Mouse (Mus musculus) midbrain, postnatal 0 days (tissue): ENCODE results near the gene Olfr767. TPM values are rescaled to one million over a fixed set of nuclear protein-coding genes. Genes with fewer than 3 reads are reported as not detected.
A peak's percentile ranks its signal among the peaks of the same experiment; 100 is the strongest.

Source experiments
- ATAC-seq: fragments of 200-750 bp; cut with Nextera tagmentation; 2 replicates; pipeline ENCODE4 v1.8.0; 2017; ENCODE audit warnings: moderate number of reproducible peaks, mild to moderate bottlenecking, moderate TSS enrichment, moderate library complexity; ENCODE audit not compliant: low FRiP score
- DNase-seq: peaks from one replicate; pipeline ENCODE4 v3.0.0-alpha.2; 2015; ENCODE audit warnings: low spot score
- H3K27ac ChIP-seq: fragments of 300-500 bp; sonication (generic); 2 replicates; pipeline ENCODE4 v1.5.1; 2014; ENCODE audit warnings: low read depth, mild to moderate bottlenecking, low read length, mixed read lengths
- H3K27me3 ChIP-seq: fragments of 300-500 bp; sonication (generic); 2 replicates; pipeline ENCODE4 v1.6.1; 2014; ENCODE audit warnings: low read length, control low read depth, mixed read lengths; ENCODE audit not compliant: insufficient read depth
- H3K36me3 ChIP-seq: fragments of 300-500 bp; sonication (generic); 2 replicates; pipeline ENCODE4 v1.6.1; 2014; ENCODE audit warnings: low read length, control low read depth, mixed read lengths; ENCODE audit not compliant: insufficient read depth
- H3K4me1 ChIP-seq: fragments of 300-500 bp; sonication (generic); 2 replicates; pipeline ENCODE4 v1.6.1; 2014; ENCODE audit warnings: mild to moderate bottlenecking, control low read depth, antibody characterized with exemption, low read length, mixed read lengths; ENCODE audit not compliant: insufficient read depth
- H3K4me2 ChIP-seq: fragments of 300-500 bp; sonication (generic); 2 replicates; pipeline ENCODE4 v1.6.1; 2014; ENCODE audit warnings: low read depth, mild to moderate bottlenecking, low read length, mixed read lengths; ENCODE audit not compliant: poor library complexity, severe bottlenecking
- H3K4me3 ChIP-seq: fragments of 300-500 bp; sonication (generic); 2 replicates; pipeline ENCODE4 v1.5.1; 2014; ENCODE audit warnings: low read depth, mild to moderate bottlenecking, low read length, moderate library complexity
- H3K9ac ChIP-seq: fragments of 300-500 bp; sonication (generic); replicated peaks from 2 replicates; pipeline ENCODE4 v1.6.1; 2014; ENCODE audit warnings: mild to moderate bottlenecking, low read length, moderate library complexity, mixed read lengths; ENCODE audit not compliant: poor library complexity, severe bottlenecking
- H3K9me3 ChIP-seq: fragments of 300-500 bp; sonication (generic); 2 replicates; pipeline ENCODE4 v1.6.1; 2016; ENCODE audit warnings: low read length, control low read depth
- CTCF ChIP-seq: IDR thresholded peaks from 2 replicates; pipeline ENCODE4 v1.5.1; 2016; ENCODE audit warnings: antibody characterized with exemption, mild to moderate bottlenecking
- WGBS: fragments of 180-500 bp; shearing (Covaris S2); extraction: QIAGEN DNeasy Blood & Tissue Kit; methylation state at CpG from one replicate; pipeline ENCODE4 v1.1.7; 2014; 5-methylcytosine and 5-hydroxymethylcytosine counted together
- polyA plus RNA-seq: library from polyadenylated mRNA; unstranded; fragments of >200 nt; fragmentation: Nextera tagmentation; extraction: Ambion mirVana; gene quantifications from 2 replicates; pipeline ENCODE4 v1.2.1, GENCODE M21; 2015
- total RNA-seq: library from RNA; depleted of rRNA; stranded (reverse); fragments of >200 nt; gene quantifications from 2 replicates; pipeline ENCODE4 v1.2.3, GENCODE M21; 2014; rRNA removed

The Olfr767 gene
- total and polyA plus RNA-seq, 2 experiments from 2014 or later: not detected

DNA sequence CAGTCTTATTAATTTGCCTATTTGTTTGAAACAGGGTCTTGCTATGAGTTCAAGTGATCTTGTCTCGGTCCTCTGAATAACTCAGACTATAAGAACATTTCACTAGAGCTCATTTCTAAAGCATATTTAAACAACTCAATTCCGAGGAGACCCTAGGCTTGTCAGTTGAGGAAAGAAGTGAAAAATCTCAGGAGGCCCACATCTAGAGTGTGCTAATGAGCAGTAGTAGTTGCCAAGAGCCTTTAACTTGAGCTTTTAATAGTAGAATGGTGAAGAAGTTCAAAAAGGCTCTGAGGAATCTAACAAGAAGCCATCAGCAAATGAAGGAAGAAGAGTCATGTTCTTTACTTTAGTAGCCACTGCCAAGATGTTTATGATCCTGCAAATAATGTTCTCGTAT, 42.9 kb downstream of the Olfr767 start, which contains the start of gene Olfr764-ps1:
TSS of gene Olfr764-ps1 (minus strand) at position 101 of the 400 bp plus-strand sequence.
- no peak for TF ChIP-seq CTCF
- no peaks in the 10 kb centered on the region for H3K9me3 ChIP-seq
- no peak for ATAC-seq
- H3K9ac ChIP-seq: no peak within 1 kb of the TSS
- H3K27me3 ChIP-seq: no peaks in the 10 kb centered on the region
- 74% methylated on average over 3 of the region's 3 CpGs for WGBS
- H3K4me3 ChIP-seq: no peak within 1 kb of the TSS
- no peak within 1 kb of the TSS for H3K27ac ChIP-seq
- no peaks in the 10 kb centered on the region for H3K36me3 ChIP-seq
- no peak within 1 kb of the TSS for H3K4me2 ChIP-seq
- no peak for DNase-seq
- H3K4me1 ChIP-seq: no peaks in the 10 kb centered on the region

DNA sequence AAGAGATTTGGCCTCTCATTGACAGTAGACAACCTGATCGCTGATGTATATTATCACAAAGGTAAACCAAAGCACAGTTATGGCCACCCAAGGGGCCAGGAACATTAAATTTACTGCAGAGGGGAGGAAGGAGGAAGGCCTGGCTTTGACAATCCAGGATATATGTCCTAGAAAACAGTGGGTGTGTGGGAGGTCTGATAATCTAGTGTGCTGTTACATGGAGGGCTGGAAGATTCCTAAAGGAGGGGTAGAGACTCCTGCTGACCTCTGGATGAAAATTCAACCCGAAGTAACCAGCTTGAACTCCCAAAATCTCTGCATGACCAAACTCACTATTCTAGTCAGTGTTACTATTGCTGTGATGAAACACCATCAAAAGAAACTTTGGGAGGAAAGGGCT, 54.4 kb downstream of the Olfr767 start:
- H3K27ac ChIP-seq: no peak overlapping the region
- no peaks in the 10 kb centered on the region for H3K36me3 ChIP-seq
- no peak for DNase-seq
- no peak overlapping the region for H3K9ac ChIP-seq
- H3K4me3 ChIP-seq: no peak overlapping the region
- ATAC-seq: no peak
- H3K9me3 ChIP-seq: no peaks in the 10 kb centered on the region
- 81% methylated on average over 2 of the region's 2 CpGs for WGBS
- TF ChIP-seq CTCF: no peak
- no peaks in the 10 kb centered on the region for H3K27me3 ChIP-seq
- no peak overlapping the region for H3K4me2 ChIP-seq
- H3K4me1 ChIP-seq: no peaks in the 10 kb centered on the region

DNA sequence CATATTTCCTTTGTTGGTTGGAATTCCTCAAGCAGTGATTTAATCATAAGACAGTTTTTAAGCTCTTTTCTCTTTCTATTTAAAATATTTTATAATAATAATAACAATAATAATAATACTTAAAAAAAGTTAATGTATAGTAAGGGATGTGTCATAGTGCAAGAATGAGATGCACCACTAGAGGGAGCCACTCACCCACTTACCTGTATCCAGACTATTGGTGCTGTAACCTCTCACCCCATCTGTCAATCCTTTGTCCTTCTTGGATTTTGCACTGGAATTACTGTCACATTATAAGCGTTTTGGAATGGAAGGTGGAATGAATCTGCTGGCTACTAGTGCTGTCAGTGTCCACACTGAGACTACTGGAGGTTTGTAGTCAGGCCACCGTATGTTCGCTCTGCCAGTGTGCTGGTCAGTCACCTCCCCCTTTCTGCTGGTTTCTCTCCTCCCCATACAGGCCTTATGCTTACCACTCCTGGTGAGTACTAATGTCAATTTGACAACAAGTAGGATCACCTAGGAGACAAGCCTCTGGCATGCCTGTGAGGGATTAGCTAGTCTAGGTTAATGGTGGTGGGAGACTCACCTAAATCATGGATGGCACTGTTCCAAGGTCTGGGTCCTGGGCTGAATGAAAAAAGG, 56.6 kb downstream of the Olfr767 start:
- peak; percentile 76 for DNase-seq
- Histone ChIP-seq H3K36me3 (no peaks in the 10 kb centered on the region), H3K4me3 (no peak overlapping the region), H3K9ac (no peak overlapping the region), H3K4me1 (no peaks in the 10 kb centered on the region), H3K9me3 (no peaks in the 10 kb centered on the region), H3K27ac (no peak overlapping the region), H3K4me2 (no peak overlapping the region), H3K27me3 (no peaks in the 10 kb centered on the region)
- peak; percentile 75 for ATAC-seq
- TF ChIP-seq CTCF: peak; percentile 84
- 64% methylated on average over 3 of the region's 3 CpGs for WGBS

Other genes starting within 250 kb of the Olfr767 start
- 16.9 and 22.4 TPM in 2 replicates for gene Gdf11, start 191.2 kb downstream of the Olfr767 start, total RNA-seq
- 6.5 and 7.5 TPM in 2 replicates for gene Gdf11, start 191.2 kb downstream of the Olfr767 start, polyA plus RNA-seq
- gene Cd63, start 181.9 kb downstream of the Olfr767 start, total RNA-seq: 16.6 and 28.6 TPM in 2 replicates
- 231 and 238 TPM in 2 replicates for gene Cd63, start 181.9 kb downstream of the Olfr767 start, polyA plus RNA-seq
- 8.8 and 10.5 TPM in 2 replicates for gene Rdh5, start 160.0 kb downstream of the Olfr767 start, total RNA-seq
- 8.8 and 10.8 TPM in 2 replicates for gene Rdh5, start 160.0 kb downstream of the Olfr767 start, polyA plus RNA-seq
- gene Bloc1s1, start 158.9 kb downstream of the Olfr767 start, total RNA-seq: 87.8 and 100 TPM in 2 replicates
- 240 and 265 TPM in 2 replicates for gene Bloc1s1, start 158.9 kb downstream of the Olfr767 start, polyA plus RNA-seq
- gene Itga7, start 149.1 kb downstream of the Olfr767 start, total RNA-seq: 18.9 and 23.3 TPM in 2 replicates
- gene Itga7, start 149.1 kb downstream of the Olfr767 start, polyA plus RNA-seq: 13.6 and 14.0 TPM in 2 replicates
- gene Mettl7b, start 121.9 kb downstream of the Olfr767 start, total RNA-seq: not detected in 2 replicates
- gene Mettl7b, start 121.9 kb downstream of the Olfr767 start, polyA plus RNA-seq: not detected in 2 replicates
- gene Olfr9, start 93.5 kb downstream of the Olfr767 start, total RNA-seq: not detected in 2 replicates
- gene Olfr9, start 93.5 kb downstream of the Olfr767 start, polyA plus RNA-seq: not detected in 2 replicates
- gene Olfr763, start 72.1 kb downstream of the Olfr767 start, total RNA-seq: not detected in 2 replicates
- not detected in 2 replicates for gene Olfr763, start 72.1 kb downstream of the Olfr767 start, polyA plus RNA-seq
- gene Olfr764-ps1, start 43.0 kb downstream of the Olfr767 start, total RNA-seq: not detected in 2 replicates
- gene Olfr764-ps1, start 43.0 kb downstream of the Olfr767 start, polyA plus RNA-seq: not detected in 2 replicates
- not detected in 2 replicates for gene Olfr765, start 32.9 kb downstream of the Olfr767 start, total RNA-seq
- gene Olfr765, start 32.9 kb downstream of the Olfr767 start, polyA plus RNA-seq: not detected in 2 replicates
- gene Olfr766-ps1, start 13.9 kb downstream of the Olfr767 start, total RNA-seq: not detected in 2 replicates
- not detected in 2 replicates for gene Olfr766-ps1, start 13.9 kb downstream of the Olfr767 start, polyA plus RNA-seq
- not detected in 2 replicates for gene Olfr768, start 16.5 kb upstream of the Olfr767 start, total RNA-seq
- not detected in 2 replicates for gene Olfr768, start 16.5 kb upstream of the Olfr767 start, polyA plus RNA-seq
- gene Olfr769, start 35.0 kb upstream of the Olfr767 start, total RNA-seq: not detected in 2 replicates
- not detected in 2 replicates for gene Olfr769, start 35.0 kb upstream of the Olfr767 start, polyA plus RNA-seq
- not detected in 2 replicates for gene Olfr770, start 56.1 kb upstream of the Olfr767 start, total RNA-seq
- gene Olfr770, start 56.1 kb upstream of the Olfr767 start, polyA plus RNA-seq: not detected in 2 replicates
- gene Olfr771, start 81.8 kb upstream of the Olfr767 start, total RNA-seq: not detected in 2 replicates
- not detected in 2 replicates for gene Olfr771, start 81.8 kb upstream of the Olfr767 start, polyA plus RNA-seq
- not detected in 2 replicates for gene Olfr772, start 95.0 kb upstream of the Olfr767 start, total RNA-seq
- gene Olfr772, start 95.0 kb upstream of the Olfr767 start, polyA plus RNA-seq: not detected in 2 replicates
- gene Olfr773, start 104.5 kb upstream of the Olfr767 start, total RNA-seq: not detected in 2 replicates
- not detected in 2 replicates for gene Olfr773, start 104.5 kb upstream of the Olfr767 start, polyA plus RNA-seq
- not detected in 2 replicates for gene Olfr774, start 153.3 kb upstream of the Olfr767 start, total RNA-seq
- not detected in 2 replicates for gene Olfr774, start 153.3 kb upstream of the Olfr767 start, polyA plus RNA-seq
- not detected in 2 replicates for gene Olfr775, start 165.5 kb upstream of the Olfr767 start, total RNA-seq
- not detected in 2 replicates for gene Olfr775, start 165.5 kb upstream of the Olfr767 start, polyA plus RNA-seq
- not detected in 2 replicates for gene Olfr776, start 176.2 kb upstream of the Olfr767 start, total RNA-seq
- gene Olfr776, start 176.2 kb upstream of the Olfr767 start, polyA plus RNA-seq: not detected in 2 replicates
- not detected in 2 replicates for gene Olfr777, start 188.6 kb upstream of the Olfr767 start, total RNA-seq
- gene Olfr777, start 188.6 kb upstream of the Olfr767 start, polyA plus RNA-seq: not detected in 2 replicates
- gene Olfr780, start 235.2 kb upstream of the Olfr767 start, total RNA-seq: not detected in 2 replicates
- not detected in 2 replicates for gene Olfr780, start 235.2 kb upstream of the Olfr767 start, polyA plus RNA-seq
- gene Olfr781, start 245.9 kb upstream of the Olfr767 start, total RNA-seq: not detected in 2 replicates
- not detected in 2 replicates for gene Olfr781, start 245.9 kb upstream of the Olfr767 start, polyA plus RNA-seq